Mouse (Mus musculus) left cerebral cortex, adult 11 months (tissue): Measurements from ENCODE around the gene Tcf12.

Experiments used
- DNase-seq: peaks from one replicate; pipeline ENCODE4 v3.0.0; 2022; ENCODE audit warnings: low spot score

Gene Tcf12

GRCm38 (mm10) chr9:71982826-71983225, 128.8 kb downstream of the Tcf12 start:
- DNase-seq = no peak

DNA sequence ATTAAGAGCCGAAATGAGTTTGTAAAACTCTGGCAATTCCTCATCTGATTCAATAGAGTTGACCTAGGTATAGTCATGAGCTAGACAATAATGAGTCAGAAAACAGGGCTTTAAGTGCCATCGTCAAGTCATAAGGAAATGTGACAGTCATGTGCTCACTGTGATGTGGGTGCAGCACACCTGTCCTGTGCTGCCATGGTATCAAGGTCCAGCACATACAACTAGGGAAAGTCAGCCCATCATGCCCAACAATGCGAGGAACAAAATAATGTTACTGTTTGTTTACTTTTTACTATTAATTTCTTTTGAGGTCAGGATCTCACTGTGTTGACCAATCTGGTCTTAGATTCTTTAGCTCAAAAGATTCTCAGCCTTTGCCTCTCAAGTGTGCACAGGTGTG, 130.6 kb downstream of the Tcf12 start:
- no peak for DNase-seq

GRCm38 (mm10) chr9:71980579-71980978, 131.1 kb downstream of the Tcf12 start:
- no peak for DNase-seq

DNA sequence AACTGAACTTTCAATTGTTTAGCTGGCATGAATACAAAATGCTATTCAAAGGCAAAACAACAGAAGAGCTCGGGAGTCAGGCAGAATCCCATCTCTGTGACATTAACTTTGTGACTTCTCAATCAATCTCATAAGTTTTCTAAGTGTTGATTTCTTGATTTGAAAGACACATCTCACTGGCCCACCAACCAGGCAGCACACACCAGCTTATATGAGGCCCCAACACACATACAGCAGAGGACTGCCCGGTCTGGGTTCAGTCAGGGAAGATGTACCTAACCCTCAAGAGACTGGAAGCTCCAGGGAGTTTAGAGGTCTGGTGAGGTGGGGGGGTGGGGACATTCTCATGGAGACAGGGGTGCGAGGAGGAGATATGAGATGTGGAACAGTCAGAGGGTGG, 132.8 kb downstream of the Tcf12 start:
- DNase-seq = no peak

GRCm38 (mm10) chr9:71976034-71976433, 135.6 kb downstream of the Tcf12 start:
- no peak for DNase-seq

DNA sequence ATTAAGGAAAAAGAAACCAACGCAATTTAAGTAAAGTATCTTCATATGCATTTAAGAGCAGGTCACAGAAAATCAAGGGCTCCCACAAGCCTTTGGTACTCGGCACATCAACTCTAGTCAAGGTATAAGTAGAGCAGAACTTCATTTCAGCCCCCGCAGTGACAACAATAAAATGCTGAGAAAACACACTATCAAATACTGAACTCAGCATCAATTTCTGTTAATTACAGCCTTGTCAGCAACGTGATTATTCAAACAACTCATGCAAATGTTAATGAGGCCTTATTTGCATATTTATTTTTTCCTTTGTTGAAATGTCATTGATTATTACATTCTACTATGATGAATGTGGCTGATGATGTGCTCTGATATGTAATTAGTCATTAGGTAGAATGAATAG, 136.5 kb downstream of the Tcf12 start:
- DNase-seq = no peak

DNA sequence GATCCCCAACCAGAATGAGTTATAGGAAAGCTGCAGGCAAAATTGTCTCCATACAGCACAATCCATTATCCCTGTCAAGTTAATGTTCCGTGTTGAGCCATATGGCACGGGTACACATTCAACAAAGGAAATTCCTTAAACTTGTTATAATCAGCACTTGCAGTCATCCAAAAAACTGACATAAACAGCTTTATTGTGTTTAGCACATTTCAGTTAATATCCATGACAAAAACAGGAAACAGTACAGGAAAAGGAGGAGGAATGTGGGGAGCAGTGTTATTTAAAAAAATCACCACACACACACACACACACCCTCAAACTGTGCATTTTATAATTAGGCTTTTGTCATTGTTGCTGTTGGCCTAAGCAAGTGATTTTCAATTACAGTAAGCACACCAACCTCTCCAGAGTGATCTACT, 137.1 kb downstream of the Tcf12 start:
- no peak for DNase-seq

DNA sequence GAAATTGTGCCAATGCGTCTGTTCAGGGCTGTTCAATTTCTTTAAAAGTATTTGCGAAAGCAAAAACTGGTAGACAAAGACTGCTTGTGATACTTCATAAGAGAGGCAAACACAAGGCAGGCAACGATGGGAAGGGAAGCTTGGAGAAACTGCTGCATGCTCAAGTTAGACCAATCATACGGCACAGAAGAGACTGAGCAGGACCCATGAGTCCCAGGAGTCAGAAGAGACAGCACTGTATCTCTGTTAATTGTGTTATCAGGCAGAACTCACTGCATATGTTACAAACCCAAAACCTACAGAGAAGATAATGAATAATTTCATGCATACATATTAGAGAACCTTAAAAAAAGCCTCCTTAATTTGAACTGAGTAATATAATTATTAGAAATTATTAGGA, 147.6 kb downstream of the Tcf12 start:
- DNase-seq = no peak

GRCm38 (mm10) chr9:71960026-71960396, 151.7 kb downstream of the Tcf12 start:
- DNase-seq = no peak

DNA sequence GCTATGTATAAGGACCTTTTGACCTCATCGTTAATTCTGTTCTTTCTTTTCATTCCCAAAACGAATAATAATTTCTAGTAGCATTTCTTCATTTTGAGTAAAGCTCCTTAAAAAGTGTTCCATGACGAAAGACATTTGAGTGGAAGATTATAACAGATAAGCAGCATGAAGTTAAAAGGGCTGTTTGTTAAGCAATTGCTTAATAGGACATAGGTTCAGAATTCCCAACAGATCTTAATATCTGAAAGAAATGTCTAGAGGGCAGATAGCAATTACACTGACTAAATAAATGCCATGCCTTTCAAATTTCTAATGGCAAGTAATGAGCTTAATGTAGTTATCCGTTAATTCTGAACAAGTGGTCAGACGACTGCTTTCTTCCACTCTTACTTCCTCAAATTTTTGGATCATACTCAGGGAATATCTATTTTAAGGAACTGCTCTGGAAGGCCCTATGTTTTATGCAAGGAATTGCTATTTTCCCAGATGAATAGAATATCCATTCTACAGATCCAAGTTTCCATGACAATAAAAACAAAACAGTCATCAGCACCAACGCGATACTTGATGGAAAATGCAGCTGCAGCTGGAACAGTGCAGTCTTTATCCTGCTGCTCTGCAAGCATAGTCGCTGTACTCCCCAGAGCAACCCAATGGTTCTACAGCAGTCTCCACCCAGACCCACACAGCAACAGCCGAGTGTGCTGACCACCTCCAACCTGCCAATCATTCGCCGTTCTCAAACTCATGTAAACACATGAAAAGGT, 152.2 kb downstream of the Tcf12 start:
- DNase-seq = peak; percentile 28

- DNase-seq = no peak
These were observed 158.5 kb downstream of the Tcf12 start for GRCm38 (mm10) chr9:71953217-71953616.

DNA sequence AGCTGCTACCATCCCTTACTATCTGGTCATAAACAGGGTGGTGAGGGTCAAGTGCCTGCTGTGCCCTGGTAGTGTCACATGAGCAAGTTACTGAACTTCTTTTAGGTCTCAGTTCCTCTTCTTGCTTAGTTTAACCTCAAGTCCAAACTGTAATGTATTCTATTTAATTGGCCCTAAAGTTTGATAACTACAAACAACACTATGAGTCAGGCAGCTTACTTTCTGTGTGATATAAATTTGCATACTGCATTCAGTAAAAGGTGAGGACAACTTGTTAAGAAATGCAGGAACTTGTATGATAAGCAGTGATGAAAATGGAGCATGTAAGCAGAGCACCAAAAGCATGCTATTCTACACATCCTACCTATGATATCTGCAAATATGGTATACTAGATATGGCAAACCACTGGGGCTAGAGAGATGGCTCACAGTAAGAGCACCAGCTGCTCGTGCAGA, 159.0 kb downstream of the Tcf12 start:
- no peak for DNase-seq

DNA sequence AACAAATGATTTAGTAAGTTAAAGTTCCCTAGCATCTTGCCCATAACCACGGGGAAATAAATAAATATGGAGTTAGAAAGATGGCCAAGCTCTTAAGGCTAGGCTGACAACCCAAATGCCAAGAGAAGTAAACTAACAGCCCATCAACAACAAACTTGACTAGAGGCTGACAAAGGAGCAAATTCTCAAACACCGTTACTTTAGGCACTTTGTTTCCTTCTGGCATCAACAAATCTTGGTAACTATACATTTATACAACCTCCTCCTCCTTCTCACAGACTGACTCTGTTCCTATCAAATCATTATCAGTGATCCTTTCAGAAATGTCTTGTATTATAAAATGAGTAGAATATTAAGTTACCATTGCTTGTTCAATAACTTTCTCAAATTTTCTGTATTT, 159.7 kb downstream of the Tcf12 start:
- DNase-seq = no peak

- DNase-seq = no peak
These were observed 160.3 kb downstream of the Tcf12 start for GRCm38 (mm10) chr9:71951341-71951740.

DNA sequence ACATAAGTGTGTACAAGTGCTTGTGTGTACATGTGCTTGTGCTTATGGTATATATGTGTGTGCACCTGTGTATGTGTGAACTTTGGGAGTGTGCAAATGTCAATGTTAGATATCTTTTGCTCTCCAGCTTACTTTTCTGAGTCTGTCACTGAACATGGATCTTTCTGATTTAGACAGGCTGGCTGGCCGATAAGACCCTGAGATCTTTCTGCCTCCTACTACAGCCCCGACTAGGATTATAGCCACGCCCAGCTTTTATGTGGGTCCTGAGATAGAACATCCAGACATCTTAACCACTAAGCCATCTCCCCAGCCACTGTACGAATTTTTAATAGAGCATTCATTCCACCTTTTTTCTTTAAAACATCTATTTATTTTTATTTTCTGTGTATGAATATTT, 166.9 kb downstream of the Tcf12 start:
- no peak for DNase-seq

GRCm38 (mm10) chr9:71942424-71942823, 169.2 kb downstream of the Tcf12 start:
- DNase-seq = no peak

DNA sequence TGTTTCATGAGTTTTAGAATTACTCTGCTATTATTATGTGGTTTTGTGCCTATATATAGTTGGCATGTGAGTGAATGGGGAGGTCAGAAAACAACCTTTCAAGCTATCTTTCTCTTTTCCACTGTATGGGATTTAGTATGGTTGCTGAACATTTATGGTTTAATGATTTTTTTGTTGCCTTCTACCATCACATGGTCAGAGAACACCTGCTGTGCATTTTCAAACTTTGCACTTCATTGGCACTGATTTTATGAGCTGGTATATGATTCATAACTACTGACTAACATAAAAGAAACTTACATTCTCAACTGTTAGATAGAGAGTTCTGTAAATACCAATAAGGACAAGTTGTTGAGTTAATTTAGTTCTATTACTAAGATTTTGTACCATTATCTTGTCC, 171.7 kb downstream of the Tcf12 start:
- DNase-seq = no peak

- DNase-seq = no peak
These were observed 175.5 kb downstream of the Tcf12 start for GRCm38 (mm10) chr9:71936199-71936598.

- no peak for DNase-seq
These were observed 176.8 kb downstream of the Tcf12 start for GRCm38 (mm10) chr9:71934833-71935232.

GRCm38 (mm10) chr9:71931965-71932364, 179.7 kb downstream of the Tcf12 start:
- no peak for DNase-seq

DNA sequence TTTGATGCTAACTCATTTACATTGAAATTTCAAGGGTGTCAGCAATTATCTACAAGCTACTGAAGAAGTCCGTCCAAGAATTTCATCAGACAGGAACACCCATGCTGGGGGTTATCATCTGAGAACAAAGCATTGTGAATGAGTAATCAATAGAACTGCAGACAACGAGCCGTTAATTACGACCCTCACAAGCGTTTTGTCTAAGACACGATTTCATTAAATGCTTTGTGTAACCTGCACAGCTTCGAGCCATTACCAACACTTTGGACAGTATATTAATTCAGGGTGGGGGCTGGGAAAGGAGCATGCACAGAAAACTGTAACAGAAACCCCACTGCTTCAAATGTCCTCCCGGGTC, 180.3 kb downstream of the Tcf12 start:
- DNase-seq = no peak

GRCm38 (mm10) chr9:71930431-71931357, 181.0 kb downstream of the Tcf12 start:
- DNase-seq = no peak

- no peak for DNase-seq
These were observed 195.1 kb downstream of the Tcf12 start for GRCm38 (mm10) chr9:71916662-71916953.
